Mouse (Mus musculus) neural tube, embryonic 14.5 days (tissue): ENCODE results near the gene Gpr137. TPM values are rescaled to one million over a fixed set of nuclear protein-coding genes. Genes with fewer than 3 reads are reported as not detected.

Source experiments
- ATAC-seq: fragments of 200-750 bp; cut with Nextera tagmentation; 2 replicates; pipeline ENCODE4 v1.8.0; 2017; ENCODE audit warnings: low read depth, mild to moderate bottlenecking, moderate TSS enrichment, moderate library complexity
- H3K27ac ChIP-seq: fragments of 300-500 bp; sonication (generic); 2 replicates; pipeline ENCODE4 v1.5.1; 2014; ENCODE audit warnings: low read depth, mild to moderate bottlenecking, control low read depth, low read length, moderate library complexity, mixed read lengths
- H3K27me3 ChIP-seq: fragments of 300-500 bp; sonication (generic); 2 replicates; pipeline ENCODE4 v1.6.1; 2014; ENCODE audit warnings: low read length; ENCODE audit not compliant: control insufficient read depth, insufficient read depth
- H3K36me3 ChIP-seq: fragments of 300-500 bp; sonication (generic); 2 replicates; pipeline ENCODE4 v1.6.1; 2014; ENCODE audit warnings: low read length, mixed read lengths; ENCODE audit not compliant: control insufficient read depth, insufficient read depth
- H3K4me1 ChIP-seq: fragments of 300-500 bp; sonication (generic); 2 replicates; pipeline ENCODE4 v1.6.1; 2014; ENCODE audit warnings: low read length; ENCODE audit not compliant: control insufficient read depth, insufficient read depth
- H3K4me2 ChIP-seq: fragments of 300-500 bp; sonication (generic); 2 replicates; pipeline ENCODE4 v1.6.1; 2014; ENCODE audit warnings: mild to moderate bottlenecking, low read depth, low read length, control low read depth
- H3K4me3 ChIP-seq: fragments of 300-500 bp; sonication (generic); 2 replicates; pipeline ENCODE4 v1.5.1; 2014; ENCODE audit warnings: low read depth, low read length, control low read depth, mixed read lengths
- H3K9ac ChIP-seq: fragments of 300-500 bp; sonication (generic); replicated peaks from 2 replicates; pipeline ENCODE4 v1.6.1; 2014; ENCODE audit warnings: low read depth, mild to moderate bottlenecking, control low read depth, low read length, mixed read lengths
- H3K9me3 ChIP-seq: fragments of 300-500 bp; sonication (generic); 2 replicates; pipeline ENCODE4 v1.6.1; 2016; ENCODE audit warnings: low read length; ENCODE audit not compliant: control insufficient read depth
- WGBS: fragments of 180-500 bp; shearing (Covaris S2); extraction: QIAGEN DNeasy Blood & Tissue Kit; methylation state at CpG from one replicate; pipeline ENCODE4 v1.1.7; 2014; 5-methylcytosine and 5-hydroxymethylcytosine counted together
- polyA plus RNA-seq: library from polyadenylated mRNA; unstranded; fragments of >200 nt; fragmentation: Nextera tagmentation; extraction: Ambion mirVana; gene quantifications from 2 replicates; pipeline ENCODE4 v1.2.1, GENCODE M21; 2014

Gene Gpr137
- polyA plus RNA-seq, 1 experiment from 2014 or later = 59.6 TPM

DNA sequence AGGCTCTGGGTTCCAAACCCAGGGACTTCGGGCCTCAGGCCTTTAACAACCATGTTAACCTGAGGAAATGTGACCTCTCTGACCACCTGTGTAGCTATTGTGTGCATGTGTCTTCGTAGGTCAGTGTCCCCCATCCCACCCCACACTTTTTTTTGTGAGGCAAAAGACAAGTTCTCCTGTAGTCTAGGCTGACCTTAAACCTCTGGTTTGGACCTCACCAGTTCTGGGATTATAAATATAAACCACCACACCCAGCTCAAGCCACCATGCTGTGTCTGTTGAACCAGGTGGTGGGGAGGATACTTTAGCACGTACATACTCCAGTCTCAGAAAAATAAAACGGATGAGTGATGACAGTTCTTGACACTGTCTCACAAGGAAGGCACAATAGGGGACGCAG is 7.7 kb upstream of the Gpr137 start:
- Histone ChIP-seq H3K4me2 (peak overlapping the region; percentile 97), H3K27ac (peak overlapping the region; percentile 88; the same call in 1 of the 2 replicates), H3K4me1 (peaks cover 10% of the 10 kb centered on the region; the same call in 1 of the 2 replicates), H3K9me3 (no peaks in the 10 kb centered on the region), H3K36me3 (no peaks in the 10 kb centered on the region), H3K9ac (peak overlapping the region; percentile 72), H3K27me3 (no peaks in the 10 kb centered on the region), H3K4me3 (peak overlapping the region; percentile 43)
- no peak for ATAC-seq
- WGBS = 42% methylated on average over 5 of the region's 5 CpGs

DNA sequence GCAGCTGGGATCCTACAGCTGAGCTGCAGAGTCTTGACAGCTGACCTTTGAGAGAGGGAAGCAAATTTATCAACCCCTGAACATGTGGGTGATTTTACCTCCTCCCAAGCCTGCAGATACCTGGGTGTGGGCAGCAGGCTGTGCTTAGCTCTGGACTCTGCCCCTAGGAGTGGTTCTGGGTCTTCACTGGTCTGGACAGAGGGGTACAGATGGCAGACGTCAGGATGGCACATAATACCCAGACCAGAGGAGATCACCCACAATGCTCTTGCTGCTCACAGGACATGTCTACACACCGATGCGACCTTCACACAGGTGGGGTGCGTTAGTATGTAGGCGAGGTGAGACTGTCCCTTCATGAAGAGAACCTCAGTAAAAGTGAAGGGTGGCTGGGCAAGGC is 7.3 kb upstream of the Gpr137 start:
- Histone ChIP-seq H3K9me3 (no peaks in the 10 kb centered on the region), H3K36me3 (no peaks in the 10 kb centered on the region), H3K9ac (no peak overlapping the region), H3K27ac (no peak overlapping the region), H3K4me3 (no peak overlapping the region), H3K4me1 (peaks cover 10% of the 10 kb centered on the region; the same call in 1 of the 2 replicates), H3K4me2 (no peak overlapping the region), H3K27me3 (no peaks in the 10 kb centered on the region)
- 95% methylated on average over 5 of the region's 5 CpGs for WGBS
- ATAC-seq = no peak

DNA sequence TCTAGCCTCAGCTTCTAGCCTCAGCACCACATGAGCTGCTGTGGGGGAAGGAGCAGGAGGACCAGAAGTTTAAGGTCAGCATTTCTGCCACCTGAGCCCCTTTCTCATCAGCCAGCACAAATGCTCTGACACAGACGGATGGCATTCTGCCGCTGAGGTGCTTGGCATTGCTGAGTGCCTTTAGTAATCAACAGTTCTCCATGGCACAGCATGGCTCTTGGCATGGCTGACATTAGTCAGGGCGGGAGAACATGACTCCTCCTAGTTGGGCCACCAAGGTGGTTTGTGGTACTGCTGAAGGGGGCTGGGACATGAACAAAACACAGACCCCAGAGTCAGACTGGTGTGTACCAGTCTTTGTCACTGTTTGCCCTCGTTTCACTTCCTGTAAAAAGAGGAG is 5.9 kb upstream of the Gpr137 start:
- 68% methylated on average over 4 of the region's 4 CpGs for WGBS
- H3K27ac ChIP-seq = no peak overlapping the region

DNA sequence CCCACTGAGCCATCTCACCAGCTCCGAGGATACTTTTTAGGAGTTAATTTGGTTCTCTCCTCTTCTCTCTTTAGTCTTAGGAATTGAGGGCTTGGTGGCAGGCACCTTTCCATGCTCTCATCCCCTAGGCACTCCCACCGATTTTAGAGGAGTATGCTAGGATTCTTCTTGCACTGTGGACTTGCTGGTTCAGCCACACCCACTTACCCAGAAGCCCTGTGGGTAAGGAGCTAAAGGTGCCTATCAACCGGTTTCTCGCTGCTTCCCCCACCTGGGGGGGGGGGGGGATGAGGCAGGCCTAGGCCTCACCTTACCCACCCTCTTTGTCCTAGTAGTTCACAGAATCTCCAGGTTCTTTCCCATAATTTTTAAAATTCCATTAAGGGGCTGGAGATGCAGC is 5.5 kb upstream of the Gpr137 start:
- no peak overlapping the region for H3K27ac ChIP-seq
- no peak for ATAC-seq
- H3K9me3 ChIP-seq = no peaks in the 10 kb centered on the region
- 55% methylated on average over 4 of the region's 4 CpGs for WGBS
- H3K4me2 ChIP-seq = no peak overlapping the region
- peaks cover 11% of the 10 kb centered on the region; the same call in 1 of the 2 replicates for H3K4me1 ChIP-seq
- no peak overlapping the region for H3K4me3 ChIP-seq
- no peaks in the 10 kb centered on the region for H3K36me3 ChIP-seq
- H3K9ac ChIP-seq = no peak overlapping the region
- no peaks in the 10 kb centered on the region for H3K27me3 ChIP-seq

More for the DNA sequence above, 5.9 kb upstream of the Gpr137 start:
- no peak overlapping the region for H3K9ac ChIP-seq
- no peak overlapping the region for H3K4me2 ChIP-seq
- ATAC-seq = no peak
- no peak overlapping the region for H3K4me3 ChIP-seq
- H3K27me3 ChIP-seq = no peaks in the 10 kb centered on the region
- no peaks in the 10 kb centered on the region for H3K36me3 ChIP-seq
- H3K9me3 ChIP-seq = no peaks in the 10 kb centered on the region
- H3K4me1 ChIP-seq = peaks cover 10% of the 10 kb centered on the region; the same call in 1 of the 2 replicates

DNA sequence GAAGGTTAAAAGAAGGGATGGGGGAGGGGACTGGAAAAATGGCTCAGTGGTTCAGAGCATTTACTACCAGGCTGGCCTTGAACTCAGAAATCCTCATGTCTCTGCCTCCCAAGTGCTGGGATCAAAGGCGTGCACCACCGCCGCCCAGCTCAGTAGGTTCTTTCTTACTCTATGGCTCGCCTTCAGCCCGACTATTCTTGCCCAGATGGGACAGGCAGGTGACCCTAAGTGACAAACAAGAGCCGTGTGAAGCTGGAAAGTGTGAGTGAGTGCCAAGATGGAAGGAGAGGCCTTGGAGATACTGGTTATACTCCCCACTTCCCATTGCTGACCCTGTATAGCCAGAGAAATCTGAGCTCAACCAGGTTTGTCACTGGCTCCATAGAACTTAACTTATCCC is 1.4 kb upstream of the Gpr137 start:
- Histone ChIP-seq H3K4me1 (peaks cover 19% of the 10 kb centered on the region), H3K4me3 (no peak overlapping the region), H3K4me2 (no peak overlapping the region), H3K27me3 (no peaks in the 10 kb centered on the region), H3K36me3 (no peaks in the 10 kb centered on the region), H3K27ac (no peak overlapping the region), H3K9me3 (no peaks in the 10 kb centered on the region), H3K9ac (no peak overlapping the region)
- WGBS = 93% methylated on average over 6 of the region's 6 CpGs
- ATAC-seq = no peak

DNA sequence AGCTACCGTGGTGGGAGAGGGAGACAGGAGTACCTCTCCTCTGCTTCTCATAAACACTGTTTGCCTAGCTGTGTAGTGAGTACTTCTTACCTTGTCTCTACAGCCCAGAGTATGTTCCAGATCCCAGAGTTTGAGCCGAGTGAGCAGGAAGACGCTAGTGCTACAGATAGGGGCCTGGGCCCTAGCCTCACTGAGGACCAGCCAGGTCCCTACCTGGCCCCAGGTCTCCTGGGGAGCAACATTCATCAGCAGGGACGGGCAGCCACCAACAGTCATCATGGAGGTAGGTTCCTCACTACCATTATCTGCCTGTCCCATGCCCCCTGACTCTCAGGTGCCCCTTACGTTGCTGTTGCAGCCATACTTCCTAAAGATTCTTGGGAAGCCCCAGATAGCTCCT is 484 bp upstream of the Gpr137 start:
- 23% methylated on average over 5 of the region's 5 CpGs for WGBS
- H3K4me3 ChIP-seq = peak overlapping the region; percentile 85
- peak overlapping the region; percentile 100 for H3K4me2 ChIP-seq
- H3K27me3 ChIP-seq = no peaks in the 10 kb centered on the region
- 0 out of 2 replicates have a peak, but pooled peaks have one; percentile 1 for ATAC-seq
- peaks cover 22% of the 10 kb centered on the region for H3K4me1 ChIP-seq
- H3K27ac ChIP-seq = peak overlapping the region; percentile 94
- no peaks in the 10 kb centered on the region for H3K9me3 ChIP-seq
- peak overlapping the region; percentile 82 for H3K9ac ChIP-seq
- no peaks in the 10 kb centered on the region for H3K36me3 ChIP-seq

DNA sequence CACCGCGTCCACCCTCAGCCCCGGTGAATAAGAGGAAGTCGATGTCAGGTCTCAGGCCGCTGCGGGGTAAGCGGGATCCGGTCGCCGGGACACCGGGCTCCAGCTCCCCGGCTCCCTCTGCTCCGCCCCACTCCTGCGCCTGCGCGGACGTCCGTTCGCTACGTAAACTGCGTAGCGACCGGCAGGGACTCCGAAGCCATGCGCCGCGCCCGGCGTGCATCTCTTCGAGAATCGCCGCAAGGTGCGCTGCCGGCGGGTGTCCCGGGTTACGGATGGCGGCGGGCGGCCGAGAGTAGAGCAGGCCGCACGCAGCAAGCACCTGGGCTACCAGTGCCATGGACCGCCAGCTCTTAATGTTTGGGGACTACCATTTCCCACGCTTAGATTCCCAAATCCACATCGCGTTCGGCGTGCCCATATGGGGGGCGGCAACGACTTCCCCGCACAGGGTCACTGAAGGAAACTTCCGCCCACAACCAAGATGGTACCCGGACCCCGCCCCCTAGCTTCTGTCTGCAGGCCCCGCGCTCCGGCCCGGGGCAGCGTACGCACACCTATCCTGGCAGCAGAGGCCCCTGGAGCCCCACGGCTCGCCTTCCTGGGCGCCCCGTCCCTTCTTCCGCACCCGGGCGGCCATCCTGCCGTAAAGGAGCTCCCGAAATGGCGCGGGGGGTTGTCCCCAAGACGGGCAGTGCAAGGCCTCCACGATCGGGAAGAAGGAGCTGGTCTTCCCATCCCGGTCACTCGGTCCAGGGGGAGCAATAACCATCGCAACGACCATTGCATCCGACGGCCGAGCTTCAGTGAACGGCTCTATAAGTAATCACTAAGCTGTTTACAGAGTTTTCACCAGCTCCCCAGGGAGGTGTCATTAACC is 670 bp downstream of the Gpr137 start, which contains the start of gene Bad:
TSS of gene Bad (plus strand) at position 490 of the 877 bp plus-strand sequence.
- under 1% methylated on average over 82 of the region's 83 CpGs for WGBS
- no peaks in the 10 kb centered on the region for H3K27me3 ChIP-seq
- ATAC-seq = peak; percentile 82
- H3K9me3 ChIP-seq = no peaks in the 10 kb centered on the region
- H3K36me3 ChIP-seq = no peaks in the 10 kb centered on the region
- H3K4me3 ChIP-seq = peak within 1 kb of the TSS; percentile 85
- H3K4me2 ChIP-seq = peak within 1 kb of the TSS; percentile 100
- peak within 1 kb of the TSS; percentile 94 for H3K27ac ChIP-seq
- peak within 1 kb of the TSS; percentile 82 for H3K9ac ChIP-seq
- peaks cover 22% of the 10 kb centered on the region for H3K4me1 ChIP-seq

DNA sequence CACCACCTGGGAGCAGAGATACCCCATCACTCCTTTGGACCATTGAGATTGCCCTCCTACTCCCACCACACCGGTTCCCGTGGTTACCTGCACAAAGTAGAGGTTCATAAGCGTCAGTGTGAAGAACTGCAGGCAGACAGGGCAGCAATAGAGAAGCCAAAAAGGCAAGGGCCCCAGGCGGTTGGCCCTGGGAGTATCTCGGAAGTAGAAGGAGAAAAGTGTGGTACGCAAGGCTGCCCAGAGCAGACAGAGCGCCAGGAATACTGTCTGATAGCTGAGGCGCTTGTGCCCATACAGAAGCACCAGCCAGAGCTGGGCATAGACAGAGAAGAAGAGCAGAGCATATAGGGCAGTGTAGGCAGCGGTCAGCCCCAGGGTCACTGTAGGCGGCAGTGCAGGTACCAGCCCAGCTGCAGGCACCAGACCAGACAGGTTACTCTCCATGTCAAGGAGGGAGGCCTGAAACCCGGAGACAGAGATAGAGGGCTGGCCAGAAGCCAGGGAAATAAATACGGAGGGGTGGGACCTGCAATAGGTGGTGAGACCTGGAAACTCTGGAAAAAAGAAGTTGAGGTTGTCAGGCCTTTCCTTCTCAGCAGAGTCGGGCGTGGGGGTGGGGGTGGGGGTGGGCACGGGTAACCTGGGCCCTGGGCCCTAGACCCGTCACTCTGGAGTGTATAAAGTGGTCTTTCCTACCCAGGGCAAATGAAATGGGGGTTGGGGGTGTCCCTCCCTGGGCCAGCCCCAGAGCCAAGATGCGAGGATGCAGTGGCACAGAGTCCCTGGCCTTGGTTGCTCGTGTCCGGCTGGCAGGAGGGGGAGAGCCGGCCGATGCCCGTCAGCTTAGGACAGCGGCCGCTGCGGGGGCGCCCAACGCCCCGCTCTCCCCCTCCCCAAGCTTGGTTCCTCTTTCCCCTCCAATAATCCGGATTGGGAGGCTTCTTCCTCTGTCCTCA is 1.6 kb downstream of the Gpr137 start:
- peaks cover 22% of the 10 kb centered on the region for H3K4me1 ChIP-seq
- peak overlapping the region; percentile 85 for H3K4me3 ChIP-seq
- H3K27me3 ChIP-seq = peaks cover 7% of the 10 kb centered on the region
- H3K36me3 ChIP-seq = no peaks in the 10 kb centered on the region
- no peaks in the 10 kb centered on the region for H3K9me3 ChIP-seq
- 24% methylated on average over 28 of the region's 29 CpGs for WGBS
- H3K9ac ChIP-seq = peak overlapping the region; percentile 82
- ATAC-seq = peak; percentile 4; the same call in 1 of the 2 replicates
- H3K4me2 ChIP-seq = peak overlapping the region; percentile 100
- H3K27ac ChIP-seq = peak overlapping the region; percentile 48; the same call in 1 of the 2 replicates
